Mouse (Mus musculus) cerebellum, adult 2 months (tissue): ENCODE results near the gene Plekhg1.

Experiments used
- CTCF ChIP-seq: fragments of 200-500 bp; IDR thresholded peaks from 2 replicates; pipeline ENCODE4 v1.5.1; 2011; ENCODE audit warnings: low read depth, mild to moderate bottlenecking, control low read depth, low read length, moderate library complexity, borderline replicate concordance; ENCODE audit not compliant: insufficient read depth
- POLR2A ChIP-seq: fragments of 200-500 bp; IDR thresholded peaks from 2 replicates; pipeline ENCODE4 v1.6.1; 2011; ENCODE audit warnings: low read length, control low read depth, borderline replicate concordance; ENCODE audit not compliant: insufficient read depth

DNA sequence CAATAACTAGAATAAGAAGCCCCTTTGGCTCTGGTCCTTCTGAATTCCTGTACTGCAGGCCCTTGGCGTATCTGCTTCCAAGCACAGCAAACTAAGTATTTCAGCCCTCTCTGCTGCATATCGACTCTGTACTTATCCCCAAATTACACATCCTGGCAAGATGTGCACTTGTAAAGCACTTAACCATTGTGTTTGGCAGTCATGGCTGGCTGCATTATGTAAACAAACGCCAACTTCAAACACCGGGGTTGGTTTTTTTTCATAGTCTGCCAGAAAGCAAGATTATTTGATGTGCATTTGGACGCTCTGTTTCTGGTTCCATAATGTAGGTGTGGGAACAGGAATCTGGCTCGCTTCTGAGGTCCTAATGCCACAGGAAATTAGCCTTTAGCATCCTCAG, 83.7 kb downstream of the Plekhg1 start:
- TF ChIP-seq POLR2A (no peak), CTCF (no peak)
